Mouse (Mus musculus): Measurements from ENCODE around the gene Pitpna.

DNA sequence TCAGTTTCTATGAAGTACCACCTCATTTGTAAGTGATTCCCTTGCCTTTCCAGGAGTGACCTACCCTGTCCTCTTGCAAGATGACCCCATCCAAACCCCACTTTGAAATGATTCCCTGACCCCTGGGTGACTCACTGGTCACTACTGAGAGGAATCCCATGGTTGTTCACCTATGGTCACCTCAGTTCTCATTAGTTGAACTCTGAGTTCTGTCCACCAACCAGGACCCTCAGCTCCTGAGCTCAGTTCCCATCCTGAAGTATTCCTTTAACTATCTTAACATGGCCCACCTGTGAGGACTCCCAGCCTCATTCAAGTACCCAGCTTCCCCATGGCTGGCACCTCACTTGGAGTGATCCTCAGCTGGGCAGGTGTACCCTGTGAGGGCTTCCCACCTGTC, 69.9 kb downstream of the Pitpna start:
- TF ChIP-seq CTCF (IDR thresholded peaks at IDR 0.05): no peak
- TF ChIP-seq EP300 (IDR thresholded peaks at IDR 0.05; ENCODE audit: insufficient read depth, low read depth, low read length): no peak
- no peak for TF ChIP-seq POLR2A (IDR thresholded peaks at IDR 0.05; ENCODE audit: insufficient read depth, low read depth, low read length)

Measured in heart, adult 2 months (tissue).